Mouse (Mus musculus): ENCODE results near the gene Gm44579.

The Gm44579 gene

DNA sequence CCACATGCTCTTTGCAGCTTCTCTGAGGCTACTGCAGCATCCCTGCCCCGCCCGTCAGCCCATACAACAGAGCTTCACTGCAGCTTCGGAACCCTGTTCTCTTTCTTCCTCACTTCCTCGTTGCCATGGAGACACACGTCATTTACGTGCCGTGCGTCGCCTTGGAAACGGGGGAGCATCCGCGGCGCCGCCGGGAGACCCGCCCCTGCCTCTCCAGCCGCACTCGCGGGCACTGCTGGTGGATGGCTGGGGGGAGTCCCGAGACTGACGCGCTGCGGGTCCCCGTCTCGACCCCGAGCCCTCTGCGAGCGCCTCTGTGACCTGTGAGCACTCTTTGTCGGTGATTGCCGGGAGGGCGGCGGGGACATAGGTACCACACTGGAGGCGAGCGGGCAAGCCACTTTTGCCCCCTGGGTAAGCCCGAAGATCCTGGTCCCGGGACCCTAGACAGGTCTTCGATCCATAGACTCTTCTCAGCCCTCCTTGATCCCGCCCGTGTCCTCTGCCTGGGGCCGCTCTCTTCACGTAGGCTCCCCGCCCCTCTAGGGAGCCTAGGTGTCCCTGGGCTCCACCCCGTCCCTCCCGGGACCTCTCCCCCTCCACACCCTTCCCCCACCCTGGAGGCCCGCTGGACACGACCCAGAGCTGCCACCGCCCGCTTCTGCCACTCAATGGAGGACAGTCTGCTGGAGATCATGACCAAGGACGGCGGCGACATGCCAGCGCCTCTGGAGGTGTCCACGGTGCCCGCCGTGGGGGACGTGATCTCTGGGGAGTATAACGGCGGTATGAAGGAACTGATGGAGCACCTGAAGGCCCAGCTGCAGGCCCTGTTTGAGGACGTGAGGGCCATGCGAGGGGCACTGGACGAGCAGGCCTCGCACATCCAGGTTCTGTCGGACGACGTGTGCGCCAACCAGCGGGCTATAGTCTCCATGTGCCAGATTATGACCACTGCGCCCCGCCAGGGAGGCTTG lies 52.8 kb downstream of the Gm44579 start:
- DNase-seq (ENCODE audit: low spot score) = peak; percentile 98

DNA sequence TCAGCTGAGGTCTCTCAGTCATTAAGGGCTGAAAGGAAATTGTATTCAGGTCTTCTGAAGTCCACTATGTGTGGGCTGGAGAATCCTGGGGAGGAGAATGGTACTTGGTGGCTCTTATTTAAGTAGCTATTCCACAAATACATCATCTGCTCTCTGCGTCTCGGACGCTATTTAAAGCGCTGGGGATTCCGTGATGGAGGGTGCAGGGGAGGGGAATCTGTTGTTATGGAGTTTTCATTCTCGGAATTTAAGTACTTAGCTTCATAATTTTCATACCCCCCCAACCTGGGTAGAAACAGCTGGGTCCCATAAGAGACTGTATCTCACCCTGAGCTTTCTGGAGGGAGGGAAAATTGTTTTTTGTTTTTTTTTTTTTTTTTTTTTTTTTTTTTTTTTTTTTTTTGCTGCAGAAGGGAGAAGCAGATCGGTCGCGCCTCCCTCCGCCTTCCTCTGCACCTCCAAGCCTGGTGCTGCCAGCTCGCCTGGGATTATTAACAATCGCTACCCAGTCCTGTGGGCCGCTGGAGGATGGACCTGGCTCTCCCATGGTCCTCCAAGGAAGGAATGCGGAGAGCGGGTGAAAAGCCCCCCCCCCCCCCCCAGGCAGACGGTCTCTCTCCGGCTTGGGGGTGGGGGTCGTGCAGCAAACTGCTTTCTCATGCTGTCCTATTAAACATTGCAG lies 53.7 kb downstream of the Gm44579 start, which contains the start of gene Ccdc184:
Gene Ccdc184 (plus strand): TSS at position 196 of the 682 bp plus-strand sequence.
- DNase-seq (ENCODE audit: low spot score) = peak; percentile 45

DNA sequence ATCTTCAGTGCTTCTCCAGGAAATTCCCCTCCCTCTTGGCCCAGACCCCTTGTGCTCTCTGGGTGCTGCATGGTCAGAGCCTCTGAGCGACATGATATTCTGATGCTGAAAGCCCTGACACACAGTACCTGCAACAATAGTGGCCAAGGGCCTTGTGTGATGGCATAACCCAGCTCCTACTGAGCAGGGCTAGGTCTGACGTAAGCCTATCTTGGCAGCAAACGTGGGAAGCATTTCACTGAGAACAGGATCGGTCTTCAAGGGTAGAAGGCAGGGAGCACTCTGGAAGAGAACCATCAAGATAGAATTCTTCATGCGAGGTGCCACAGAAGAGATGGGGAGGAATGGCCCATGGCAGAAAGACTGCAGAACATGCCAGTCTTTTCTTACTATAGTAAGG lies 55.3 kb downstream of the Gm44579 start, which contains the start of gene Asb8:
Gene Asb8 (minus strand): TSS at position 101 of the 400 bp plus-strand sequence.
- no peak for DNase-seq (ENCODE audit: low spot score)

DNA sequence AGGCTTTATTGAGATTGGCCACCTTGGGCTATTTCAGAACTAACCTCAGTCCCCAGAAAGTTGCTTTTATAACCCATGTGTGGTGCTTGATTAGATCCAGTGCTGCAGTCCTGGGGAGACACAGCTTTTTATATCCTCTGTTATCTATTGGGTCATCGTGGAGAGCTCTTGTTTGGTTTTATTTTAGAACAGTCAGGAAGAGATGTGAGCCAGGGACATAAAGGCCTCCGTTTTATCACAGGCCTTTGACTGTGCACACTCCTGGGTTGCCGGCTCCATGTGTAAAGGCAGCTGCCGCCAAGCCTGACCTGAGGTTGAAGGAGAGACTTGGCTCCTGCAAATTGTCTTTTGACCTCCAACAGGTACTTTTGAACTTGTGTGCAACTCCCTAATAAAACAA lies 58.2 kb downstream of the Gm44579 start:
- no peak for DNase-seq (ENCODE audit: low spot score)

DNA sequence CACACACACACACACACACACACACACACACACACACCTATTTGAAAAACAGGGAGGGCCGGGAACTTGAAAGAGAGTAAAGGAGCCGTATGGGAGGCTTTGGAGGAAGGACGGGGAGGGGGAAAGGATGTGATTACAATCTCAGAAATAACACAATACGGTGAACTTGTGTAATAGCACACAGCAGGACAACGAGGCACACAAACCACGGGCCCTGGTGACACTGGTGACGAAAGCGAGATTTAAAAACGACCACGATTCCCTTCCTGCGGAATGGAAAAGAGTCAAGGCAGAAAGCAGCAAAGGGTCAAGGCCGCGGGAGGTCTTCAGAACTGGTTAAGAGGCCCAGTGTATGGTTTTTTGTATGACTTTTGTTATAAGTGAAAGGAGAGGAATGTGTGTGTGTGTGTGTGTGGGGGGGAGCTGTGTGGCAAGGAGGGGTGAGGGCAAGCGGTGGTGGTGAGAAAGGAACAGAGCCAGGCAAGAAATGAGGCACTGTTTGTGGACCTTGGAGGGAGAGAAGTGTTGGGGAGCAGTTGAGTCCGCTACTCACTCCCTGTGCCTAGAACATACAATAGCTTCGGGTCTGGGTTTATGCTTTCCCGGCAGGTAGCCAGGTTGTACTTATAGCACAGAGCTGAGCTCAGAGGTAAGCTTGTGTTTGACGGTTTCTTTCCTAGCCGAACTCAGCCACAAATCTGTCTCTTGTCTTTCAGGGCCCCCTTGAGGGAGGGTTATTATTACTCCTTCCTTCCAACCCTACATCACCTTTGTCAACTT lies 59.6 kb downstream of the Gm44579 start:
- no peak for DNase-seq (ENCODE audit: low spot score)

DNA sequence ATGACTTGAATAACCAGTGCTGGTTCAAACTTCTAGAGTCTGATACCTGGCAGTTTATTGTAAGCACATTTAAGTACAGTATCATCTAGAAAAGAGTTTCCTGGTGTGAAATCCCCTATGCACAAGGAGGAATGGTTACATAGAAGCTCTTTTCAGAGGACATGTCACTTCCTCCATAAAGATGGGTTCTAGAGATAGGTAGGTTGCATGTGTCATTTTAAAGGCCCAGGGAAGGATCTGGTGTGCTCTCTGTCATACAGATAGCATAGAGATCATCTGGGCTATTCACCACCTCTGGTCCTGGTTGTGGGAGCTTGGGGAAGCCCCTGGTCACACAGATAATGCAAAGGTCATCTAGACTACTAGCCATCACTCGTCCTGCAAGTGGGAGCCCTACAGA lies 63.5 kb downstream of the Gm44579 start:
- no peak for DNase-seq (ENCODE audit: low spot score)

DNA sequence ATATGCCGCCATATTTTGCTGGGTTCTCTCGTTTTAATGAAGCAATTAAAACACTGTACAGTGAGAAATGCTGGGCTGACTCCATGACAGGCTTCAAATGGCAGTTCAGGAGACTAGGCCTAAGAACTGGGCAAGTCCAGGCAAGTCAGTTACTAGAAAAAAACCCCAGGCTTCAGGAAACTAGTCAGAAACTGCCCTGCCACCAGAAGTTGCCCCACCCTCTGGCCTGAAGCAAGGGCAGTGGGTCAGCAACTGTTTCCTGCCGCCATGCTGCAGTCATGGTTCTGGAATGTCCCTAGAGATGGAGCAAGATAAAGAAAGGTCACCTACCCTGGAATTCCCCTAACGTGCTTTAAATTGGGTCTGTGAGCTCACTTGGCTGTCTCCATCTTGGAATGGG lies 64.8 kb downstream of the Gm44579 start:
- DNase-seq (ENCODE audit: low spot score) = peak; percentile 14

DNA sequence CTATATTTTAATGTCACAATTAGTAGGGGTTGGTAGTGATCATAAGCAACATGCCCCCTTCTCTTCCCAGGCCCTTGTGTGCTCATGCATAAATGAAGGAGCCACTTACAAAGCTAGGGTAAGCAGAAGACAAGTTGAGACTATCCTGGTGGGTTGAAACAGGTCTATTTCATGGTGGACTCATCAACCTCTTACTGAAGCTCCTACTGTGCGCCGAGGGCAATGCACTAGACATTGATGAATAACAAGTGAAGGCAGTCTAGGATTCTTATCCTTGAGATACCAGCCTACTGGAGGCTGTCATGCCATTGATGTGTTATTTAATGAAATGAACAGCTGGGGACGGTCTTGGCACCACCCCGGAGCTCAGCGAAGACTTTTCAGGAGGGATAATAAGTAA lies 65.5 kb downstream of the Gm44579 start:
- no peak for DNase-seq (ENCODE audit: low spot score)

DNA sequence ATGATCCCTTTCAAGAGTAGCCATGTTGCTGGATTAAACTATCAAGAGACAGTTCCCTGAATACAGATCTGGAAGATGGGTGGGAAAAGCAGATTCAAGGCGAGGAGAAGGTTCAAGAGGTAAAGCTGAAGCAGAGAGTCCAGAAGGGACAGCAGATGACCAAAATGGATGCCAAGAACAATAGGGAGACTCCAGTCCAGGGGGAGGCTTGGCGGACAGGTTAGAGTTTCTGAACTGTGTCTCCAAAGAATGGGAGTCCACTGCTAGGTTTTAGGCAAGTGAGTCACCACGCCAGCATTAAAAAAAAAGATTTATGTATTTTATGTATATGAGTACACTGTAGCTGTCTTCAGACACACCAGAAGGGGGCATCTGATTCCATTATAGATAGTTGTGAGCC lies 66.1 kb downstream of the Gm44579 start:
- no peak for DNase-seq (ENCODE audit: low spot score)

DNA sequence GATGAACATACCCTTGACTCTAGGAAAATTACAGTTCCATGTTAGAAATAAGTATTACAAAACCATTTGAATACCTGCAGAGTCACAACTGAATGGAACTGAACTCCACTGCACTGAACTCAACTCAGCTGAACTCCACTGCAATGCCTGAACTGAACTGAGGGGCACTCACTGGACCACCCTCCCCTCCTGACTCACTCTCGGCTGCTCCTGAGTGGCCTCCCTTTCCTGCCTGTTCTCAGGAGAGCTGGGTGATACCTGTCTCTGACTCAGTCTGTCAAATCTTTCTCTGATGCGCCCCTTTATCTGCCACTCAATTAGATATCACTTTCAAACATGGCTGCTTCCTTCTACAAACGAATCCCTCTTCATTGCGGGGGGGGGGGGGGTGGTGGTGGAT lies 66.6 kb downstream of the Gm44579 start:
- no peak for DNase-seq (ENCODE audit: low spot score)

DNA sequence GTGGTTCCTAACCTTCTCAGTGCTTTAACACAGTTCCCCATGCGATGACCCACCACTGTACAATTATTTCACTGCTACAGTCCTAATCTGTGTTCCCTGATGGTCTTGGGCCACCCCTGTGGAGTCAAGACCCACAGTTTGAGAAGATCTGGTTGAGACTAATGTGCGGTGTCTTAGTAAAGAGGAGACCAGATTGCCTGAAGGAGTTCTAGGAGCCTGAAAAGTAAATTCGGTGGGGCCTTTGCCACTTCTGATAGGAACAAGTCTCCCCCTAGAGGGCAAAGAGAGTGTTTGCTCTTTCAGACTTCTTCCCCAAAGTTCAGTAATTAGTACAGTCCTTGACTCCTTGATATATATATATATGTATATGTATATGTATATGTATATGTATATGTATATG lies 67.2 kb downstream of the Gm44579 start:
- peak; percentile 83 for DNase-seq (ENCODE audit: low spot score)

DNA sequence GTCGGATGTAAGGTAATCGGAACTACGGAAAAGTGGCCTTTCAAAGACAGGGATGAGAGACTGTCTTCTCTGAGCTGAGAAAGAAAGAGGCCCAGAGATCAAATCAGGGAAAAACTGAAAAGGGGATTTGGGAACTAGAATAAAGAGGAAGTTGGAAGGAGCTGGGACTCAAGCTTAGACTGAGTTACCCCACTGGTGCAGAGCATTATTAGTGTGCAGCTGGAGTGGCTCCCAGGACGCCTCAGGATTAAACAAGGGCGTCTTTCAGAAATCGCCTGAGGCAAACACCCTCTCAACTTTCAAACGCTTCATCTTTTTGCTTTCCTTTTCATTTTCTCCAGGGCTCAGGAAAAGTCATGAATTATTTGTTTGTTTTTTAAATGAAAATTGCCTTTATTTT lies 67.9 kb downstream of the Gm44579 start:
- DNase-seq (ENCODE audit: low spot score) = no peak

DNA sequence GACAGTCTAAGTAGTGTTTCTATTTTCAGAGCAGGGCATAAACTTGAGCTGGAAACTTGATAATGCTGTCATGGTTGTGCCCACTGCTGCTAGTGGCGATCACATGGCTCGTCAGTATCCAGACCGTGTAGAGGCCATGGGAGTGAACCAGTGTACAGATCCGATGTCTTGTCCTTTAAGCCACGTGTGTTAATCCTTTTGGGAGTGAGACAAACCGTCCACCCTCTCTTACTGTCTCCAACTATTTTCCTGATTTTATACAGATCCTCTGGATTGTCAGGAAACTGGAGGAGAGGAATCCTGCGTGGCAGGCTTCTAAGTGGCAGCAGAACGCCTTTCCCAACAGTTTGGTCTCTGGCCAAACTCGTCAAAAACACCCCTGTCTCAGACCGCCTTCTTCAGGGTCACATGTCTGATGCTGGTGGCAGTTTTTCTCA lies 71.6 kb downstream of the Gm44579 start:
- DNase-seq (ENCODE audit: low spot score) = no peak

DNA sequence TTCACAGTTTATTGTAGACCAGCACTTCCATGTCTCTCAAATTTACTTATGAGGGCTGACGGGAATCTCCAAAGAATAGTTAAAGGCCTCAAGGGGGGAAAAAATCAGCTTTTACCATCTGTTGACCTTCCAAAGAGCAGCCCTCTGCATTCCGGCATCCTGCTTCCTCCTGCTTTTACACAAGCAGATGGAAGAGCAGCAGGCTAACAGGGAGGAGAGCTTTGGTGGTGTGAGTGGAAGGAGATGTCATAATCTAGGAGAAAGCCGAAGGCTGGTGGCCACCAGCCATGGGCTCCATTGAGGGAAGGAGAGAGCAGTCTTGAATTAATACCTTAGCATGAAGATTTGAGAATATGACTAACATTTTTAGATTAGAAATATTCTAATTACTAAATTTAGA lies 72.4 kb downstream of the Gm44579 start:
- no peak for DNase-seq (ENCODE audit: low spot score)

DNA sequence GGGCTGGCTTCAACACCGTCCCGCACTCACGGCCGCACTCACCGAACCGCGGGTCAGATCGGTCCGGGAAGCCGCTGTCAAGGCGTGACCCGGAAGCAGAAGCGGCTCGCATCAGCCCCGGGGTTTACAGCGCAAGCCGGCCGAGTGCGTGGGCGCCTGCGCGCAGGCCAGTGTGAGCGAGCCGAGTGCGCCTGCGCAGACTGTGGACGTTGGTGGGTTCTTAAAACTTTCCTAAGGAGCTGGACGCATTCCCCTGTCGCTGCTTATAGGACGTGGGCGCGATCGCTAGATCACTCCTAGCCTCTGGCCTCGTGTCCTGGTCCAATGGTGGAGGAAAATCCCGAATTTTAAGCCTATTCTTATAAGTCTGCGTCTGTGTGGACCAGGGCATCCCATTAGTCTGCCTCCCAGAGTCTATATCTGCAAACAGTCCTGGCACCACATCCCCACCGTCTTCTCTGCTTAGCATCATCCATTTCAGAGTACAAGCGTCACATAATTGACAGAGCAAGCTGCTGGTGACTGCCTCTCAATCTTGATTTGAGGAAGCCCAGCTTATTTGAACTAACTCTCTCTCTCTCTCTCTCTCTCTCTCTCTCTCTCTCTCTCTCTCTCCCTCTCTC lies 75.1 kb downstream of the Gm44579 start:
- peak; percentile 98 for DNase-seq (ENCODE audit: low spot score)

DNA sequence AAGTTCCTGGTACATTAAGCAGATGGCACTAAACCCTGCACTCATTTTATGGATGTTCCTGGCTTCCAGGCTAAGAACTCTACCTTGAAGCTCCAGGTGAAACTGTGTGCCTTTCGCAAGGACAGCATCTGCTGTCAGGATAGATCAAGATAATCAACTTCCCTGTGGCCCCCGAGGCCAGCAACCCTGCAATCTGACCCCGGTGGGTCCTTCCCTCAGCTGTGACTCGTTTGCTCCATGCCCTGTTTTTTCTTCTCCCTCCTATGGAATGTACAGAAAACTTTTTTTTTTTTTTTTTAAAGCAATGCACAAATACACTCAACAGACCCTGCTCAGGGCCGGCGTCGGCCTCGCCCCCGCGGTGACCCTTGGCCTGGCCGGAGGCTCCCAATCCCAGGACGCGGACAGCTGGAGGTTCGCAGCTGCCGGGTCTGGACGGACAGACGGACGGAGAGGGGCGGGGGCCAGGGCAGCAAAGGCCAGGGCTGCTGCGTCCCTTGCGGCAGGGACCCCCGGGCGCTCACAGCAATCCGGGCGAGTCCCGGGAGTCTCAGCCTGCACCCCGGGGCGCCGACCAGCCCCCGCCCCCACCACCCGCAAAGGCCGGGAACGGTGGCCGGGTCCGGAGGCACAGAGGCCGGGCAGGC lies 75.8 kb downstream of the Gm44579 start:
- DNase-seq (ENCODE audit: low spot score) = peak; percentile 61

DNA sequence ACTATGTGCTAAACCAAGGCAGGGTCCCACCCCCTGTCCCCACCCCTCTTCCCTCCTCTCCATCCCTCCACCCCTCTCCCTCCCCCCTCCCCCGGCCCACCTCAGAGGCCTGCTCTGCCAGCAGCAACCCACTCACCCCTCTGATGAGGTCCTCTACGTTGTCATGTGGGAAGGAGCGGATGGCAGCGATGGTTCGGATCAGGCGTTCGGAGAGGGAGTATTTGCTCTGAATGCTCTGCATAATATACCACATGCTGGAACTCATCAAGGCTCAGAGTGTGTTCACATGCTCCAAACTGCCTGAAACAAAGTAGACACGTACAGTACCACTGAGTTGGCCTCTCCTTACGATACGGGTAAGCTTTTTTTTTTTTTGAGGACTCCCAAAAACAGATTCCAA lies 78.3 kb downstream of the Gm44579 start:
- no peak for DNase-seq (ENCODE audit: low spot score)

DNA sequence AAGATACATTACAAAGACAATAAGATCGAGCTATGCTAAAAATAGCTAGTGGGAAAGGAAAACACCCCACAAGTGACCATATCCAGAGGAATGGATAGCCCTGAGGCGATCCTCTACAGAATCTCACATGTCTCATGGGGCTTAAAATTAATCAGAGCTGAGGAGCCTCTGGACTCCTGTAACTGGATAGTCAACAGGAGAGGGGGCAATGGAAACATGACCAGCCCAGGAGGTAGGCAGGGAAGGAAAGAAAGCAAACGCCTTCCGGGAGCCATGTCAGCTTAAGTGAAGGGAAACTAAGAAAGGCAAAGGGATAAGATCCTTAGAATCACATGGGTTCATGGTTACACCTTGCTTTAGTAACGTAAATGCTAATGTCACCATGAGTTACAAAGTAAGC lies 80.0 kb downstream of the Gm44579 start:
- DNase-seq (ENCODE audit: low spot score) = no peak

DNA sequence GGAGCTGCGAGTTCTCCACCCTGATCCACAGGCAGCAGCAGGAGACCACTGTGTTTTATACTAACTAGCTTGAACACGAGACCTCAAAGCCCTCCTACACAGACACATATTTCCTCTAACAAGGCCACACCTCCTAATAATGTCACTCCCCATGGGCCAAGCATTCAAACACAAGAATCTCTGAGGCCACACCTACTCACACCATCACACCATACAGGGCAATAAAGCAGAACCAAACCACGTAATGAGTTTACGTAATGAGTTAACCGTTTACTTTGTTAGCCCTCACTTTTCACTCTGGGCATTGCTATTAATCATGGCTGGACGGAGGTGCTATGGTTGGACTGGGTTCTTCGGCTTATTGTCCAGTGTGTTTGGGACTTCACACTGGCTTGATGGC lies 81.0 kb downstream of the Gm44579 start:
- no peak for DNase-seq (ENCODE audit: low spot score)

DNA sequence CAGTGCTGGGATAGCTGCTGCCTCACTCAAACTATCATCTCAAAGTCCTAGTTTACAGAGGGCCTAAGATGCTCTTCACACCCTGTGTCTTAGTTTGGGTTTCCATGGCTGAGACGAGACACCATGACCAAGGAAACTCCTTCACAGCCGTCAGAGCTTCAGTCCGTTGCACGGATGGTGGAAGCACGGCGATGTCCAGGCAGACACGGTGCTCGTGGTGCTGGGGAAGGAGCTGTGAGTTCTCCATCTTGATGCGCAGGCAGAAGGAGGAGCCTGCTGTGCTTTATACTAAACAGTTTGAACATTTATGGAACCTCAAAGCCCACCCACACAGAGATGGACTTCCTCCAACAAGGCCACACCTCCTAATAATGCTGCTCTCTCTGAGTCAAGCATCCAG lies 83.9 kb downstream of the Gm44579 start:
- no peak for DNase-seq (ENCODE audit: low spot score)

All from embryo, embryonic 10 days (tissue).